8 mouse cellular contexts compared by ENCODE assay signal in the genomic region with DNA sequence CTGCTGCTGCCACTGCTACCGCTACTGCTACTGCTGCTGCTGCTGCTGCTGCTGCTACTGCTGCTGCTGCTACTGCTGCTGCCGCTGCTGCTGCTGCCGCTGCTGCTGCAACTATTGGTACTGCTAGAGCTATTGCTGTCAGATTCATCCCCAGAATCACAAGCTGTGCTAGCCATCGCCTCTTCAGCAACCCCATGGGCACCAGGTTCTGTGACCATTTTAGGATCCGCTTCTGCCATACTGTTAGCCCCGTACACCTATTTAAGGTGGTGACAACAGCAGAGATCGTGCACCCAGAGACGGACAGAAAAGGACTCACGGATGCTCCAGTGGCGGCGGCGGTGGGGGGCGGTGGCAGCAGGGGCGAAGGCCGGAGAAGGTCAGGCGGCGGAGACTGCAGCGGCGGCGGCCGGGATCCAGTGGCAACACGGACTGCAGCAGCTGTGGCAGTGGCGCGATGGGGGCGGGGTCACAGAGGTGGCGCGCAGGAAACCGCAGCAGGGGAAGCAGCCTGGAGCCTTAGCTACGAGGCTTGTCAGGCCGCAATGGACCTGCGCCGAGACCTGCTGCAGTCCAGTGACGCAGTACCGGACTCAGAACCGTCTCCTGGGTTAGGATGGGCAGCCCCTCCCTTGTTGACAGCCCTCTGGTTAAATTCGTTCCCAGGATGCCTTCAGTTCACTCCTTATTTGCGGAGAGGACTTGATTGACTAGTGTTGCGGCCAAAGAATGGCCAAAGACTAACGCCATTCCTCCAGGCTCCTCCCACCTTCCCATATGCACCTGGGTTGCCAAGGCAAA. TPM values are rescaled to one million over a fixed set of nuclear protein-coding genes. Genes with fewer than 3 reads are reported as not detected.
DNase-seq lines count a peak whose midpoint lies in the region; ATAC-seq lines count a peak whose summit lies in the region.

Nap1l3 (minus strand) TSS at position 621 of the 801 bp plus-strand sequence.

- H3K27me3 ChIP-seq in embryonic facial prominence, embryonic 14.5 days (replicated peaks; ENCODE audit: control insufficient read depth, insufficient read depth, low read length), result no peaks in the 10 kb centered on the region

- no peaks in the 10 kb centered on the region for H3K9me3 ChIP-seq in embryonic facial prominence, embryonic 14.5 days (ENCODE audit: control insufficient read depth, low read length)

- H3K4me2 ChIP-seq in embryonic facial prominence, embryonic 14.5 days (ENCODE audit: low read depth, low read length), result peak within 1 kb of the TSS; percentile 51

- peak within 1 kb of the TSS; percentile 55 for H3K4me3 ChIP-seq in embryonic facial prominence, embryonic 14.5 days (ENCODE audit: low read depth, low read length)

- no peaks in the 10 kb centered on the region for H3K36me3 ChIP-seq in embryonic facial prominence, embryonic 14.5 days (ENCODE audit: control insufficient read depth, insufficient read depth, low read length)

- no peaks in the 10 kb centered on the region for H3K4me1 ChIP-seq in embryonic facial prominence, embryonic 14.5 days (ENCODE audit: control insufficient read depth, insufficient read depth, low read length)

- DNase-seq in spleen, adult 12 weeks (ENCODE audit: low spot score), result peak; percentile 14
- no peak for DNase-seq in spleen, postnatal 14 days (ENCODE audit: low spot score in 2 of 2)
- DNase-seq in embryonic facial prominence, embryonic 14.5 days (ENCODE audit: low spot score), result peak; percentile 87
- DNase-seq in heart, adult 18-20 months, result peak; percentile 75 to 82
- DNase-seq in kidney, adult 11 months, result peak; percentile 87
- peak; percentile 68 to 75 for DNase-seq in left cerebral cortex, postnatal 36 days (ENCODE audit: low spot score in 2 of 2)
- peak; percentile 69 for DNase-seq in mesoderm, embryonic 11.5 days (ENCODE audit: low read depth, low spot score)
- peak; percentile 55 for DNase-seq in right cerebral cortex, postnatal 4 days

- peak; percentile 98 for ATAC-seq in embryonic facial prominence, embryonic 14.5 days (ENCODE audit: low read depth)

- 7% methylated on average over 19 of the region's 39 CpGs for WGBS in embryonic facial prominence, embryonic 14.5 days

- no peak within 1 kb of the TSS for H3K27ac ChIP-seq in embryonic facial prominence, embryonic 14.5 days (replicated peaks; ENCODE audit: low read depth, low read length)

- H3K9ac ChIP-seq in embryonic facial prominence, embryonic 14.5 days (ENCODE audit: low read depth, low read length), result peak within 1 kb of the TSS; percentile 65

- intact Hi-C loops in left cerebral cortex, postnatal 36 days (cut with DNase I), result no loop called here

RNA-seq across cellular contexts. Expression of gene Nap1l3, which starts in this region (rescaled TPM):
- 4.6 and 5.7 TPM in 2 replicates for polyA plus RNA-seq in embryonic facial prominence, embryonic 14.5 days (2014; fragmentation: Nextera tagmentation; extraction: Ambion mirVana)
- total RNA-seq in heart, adult 18-20 months (2021), result 1 to 10 TPM in 1 of 2 experiments, under 1 TPM in 1; 0.77 to 1.7 TPM
- 10 to 100 TPM; 41.4 to 45.3 TPM for total RNA-seq in left cerebral cortex, postnatal 36 days (2021)

Comparison
In these comparisons a context has a peak if more than half of its experiments do, and no peak if none do; other contexts are left out.
1. RNA of gene Nap1l3 (total RNA-seq): 41.4 to 45.3 TPM in left cerebral cortex, postnatal 36 days; 0.77 to 1.7 TPM in heart, adult 18-20 months; every median in the first group is over 10 times any median in the second.
2. DNase-seq: peak in spleen, adult 12 weeks (single experiment), embryonic facial prominence, embryonic 14.5 days (single experiment), heart, adult 18-20 months (2 of 2), kidney, adult 11 months (single experiment), left cerebral cortex, postnatal 36 days (2 of 2), mesoderm, embryonic 11.5 days (single experiment) and right cerebral cortex, postnatal 4 days (single experiment); none in spleen, postnatal 14 days (0 of 2).